17 mouse cellular contexts compared by ENCODE assay signal in the genomic region with DNA sequence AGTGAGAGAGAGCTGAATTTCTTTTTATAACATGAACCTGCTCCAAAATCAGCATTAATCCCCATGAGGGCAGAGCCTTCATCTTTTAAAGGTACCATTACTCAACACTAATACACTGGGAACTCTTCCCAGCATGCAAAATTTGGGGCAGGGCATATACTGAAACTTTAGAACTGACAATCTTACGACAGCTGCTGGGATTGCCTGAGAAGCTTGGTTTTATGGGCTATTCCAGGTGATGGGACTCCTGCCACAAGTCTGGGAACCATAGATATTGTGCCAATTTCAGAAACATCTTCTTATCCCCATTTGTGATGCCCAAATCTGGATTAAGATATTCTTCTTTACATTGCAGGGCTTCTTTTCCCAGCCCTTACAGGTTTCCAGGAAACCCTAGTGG.
"Had no signal": no experiment of that assay in that cellular context is flagged by ENCODE, and none has a peak within 500 bp of the region (broad histone marks: within the 10 kb centered on the region; RNA-seq: fewer than 3 reads in every experiment).

No protein-coding gene starts in this region.

- H3K27ac ChIP-seq: midbrain, embryonic 10.5 days; midbrain, embryonic 12.5 days; neural tube, embryonic 12.5 days had no signal

- H3K4me2 ChIP-seq: lung, embryonic 14.5 days; midbrain, embryonic 12.5 days; neural tube, embryonic 12.5 days had no signal

- H3K27me3 ChIP-seq: neural tube, embryonic 12.5 days had no signal

- H3K9me3 ChIP-seq: midbrain, embryonic 10.5 days; midbrain, embryonic 12.5 days; neural tube, embryonic 12.5 days had no signal

- DNase-seq: lung, adult 18-20 months; lung, embryonic 14.5 days; lung, postnatal 10 days; lung, postnatal 4 days; midbrain, embryonic 14.5 days; retina, postnatal 1 day; right cerebral cortex, adult 18-20 months; right cerebral cortex, postnatal 25 days; right cerebral cortex, postnatal 4 days; spleen, adult 18-20 months; thymus, adult 18-20 months; thymus, postnatal 14 days; thymus, postnatal 36 days had no signal

- H3K4me3 ChIP-seq: midbrain, embryonic 10.5 days; midbrain, embryonic 12.5 days; neural tube, embryonic 12.5 days had no signal

- H3K36me3 ChIP-seq: midbrain, embryonic 10.5 days; midbrain, embryonic 12.5 days; neural tube, embryonic 12.5 days had no signal

- ATAC-seq: midbrain, embryonic 16.5 days had no signal

- H3K9ac ChIP-seq: lung, embryonic 14.5 days; midbrain, embryonic 12.5 days; neural tube, embryonic 12.5 days had no signal
